Mouse (Mus musculus) kidney, postnatal 25 days (tissue): ENCODE measurements around the gene Litaf.
A peak's percentile ranks its signal among the peaks of the same experiment; 100 is the strongest.
"Not testable (repeated sequence)": the region's sequence is repeated elsewhere in the genome, so short reads cannot be mapped to it uniquely, and the experiment has no call there.

Experiments
- DNase-seq, 2 experiments: peaks; one replicate each; pipeline ENCODE4 v3.0.0; 2021; ENCODE audit warnings: mixed read lengths in 2 of 2

Litaf gene

GRCm38 (mm10) chr16:11021403-11022112 lies 44.4 kb downstream of the Litaf start:
- DNase-seq: no peak

- peak in 1 of 2 experiments; percentile 42 for DNase-seq
Observed at GRCm38 (mm10) chr16:11017807-11018595, 48.0 kb downstream of the Litaf start.

GRCm38 (mm10) chr16:11016353-11016752 lies 49.6 kb downstream of the Litaf start:
- DNase-seq: no peak

- peak in 1 of 2 experiments; percentile 28 for DNase-seq
Observed at GRCm38 (mm10) chr16:11014407-11014806, 51.5 kb downstream of the Litaf start.

- DNase-seq: not testable (repeated sequence)
Observed at GRCm38 (mm10) chr16:11013464-11014147, 52.4 kb downstream of the Litaf start.

GRCm38 (mm10) chr16:11012571-11013463 lies 53.1 kb downstream of the Litaf start:
- DNase-seq: peak; percentile 72 to 78

GRCm38 (mm10) chr16:11011939-11012338 lies 54.0 kb downstream of the Litaf start:
- DNase-seq: no peak

GRCm38 (mm10) chr16:11011206-11011605 lies 54.8 kb downstream of the Litaf start:
- no peak for DNase-seq

GRCm38 (mm10) chr16:11010270-11010669 lies 55.7 kb downstream of the Litaf start:
- DNase-seq: no peak

- peak; percentile 90 to 92 for DNase-seq
Observed at GRCm38 (mm10) chr16:11008162-11008991, 57.6 kb downstream of the Litaf start.

GRCm38 (mm10) chr16:11006100-11006499 lies 59.9 kb downstream of the Litaf start:
- no peak for DNase-seq

- DNase-seq: peak in 1 of 2 experiments; percentile 55
Observed at GRCm38 (mm10) chr16:11001703-11002659, 64.0 kb downstream of the Litaf start.

GRCm38 (mm10) chr16:10999809-11000208 lies 66.1 kb downstream of the Litaf start:
- DNase-seq: no peak

GRCm38 (mm10) chr16:10998224-10998623 lies 67.7 kb downstream of the Litaf start:
- no peak for DNase-seq

- no peak for DNase-seq
Observed at GRCm38 (mm10) chr16:10996576-10996975, 69.4 kb downstream of the Litaf start.

- DNase-seq: peak; percentile 97 to 98
Observed at GRCm38 (mm10) chr16:10993032-10993744, 72.8 kb downstream of the Litaf start.

GRCm38 (mm10) chr16:10992090-10993031 lies 73.6 kb downstream of the Litaf start:
- peak; percentile 41 to 68 for DNase-seq

GRCm38 (mm10) chr16:10991737-10992089 lies 74.2 kb downstream of the Litaf start:
- no peak for DNase-seq
